9 mouse cellular contexts compared by ENCODE assay signal in genomic region chr2:104741896-104742740, GRCm38 (mm10). TPM values are rescaled to one million over a fixed set of nuclear protein-coding genes. Genes with fewer than 3 reads are reported as not detected.
DNase-seq lines count a peak whose midpoint lies in the region; ATAC-seq and TF ChIP-seq lines count a peak whose summit lies in the region.
"Had no signal": no experiment of that assay in that cellular context is flagged by ENCODE, and none has a peak within 500 bp of the region (broad histone marks: within the 10 kb centered on the region; RNA-seq: fewer than 3 reads in every experiment).

No protein-coding gene starts in this region.

- peak overlapping the region; percentile 83 for H3K9ac ChIP-seq in heart, embryonic 11.5 days (ENCODE audit: low read depth, low read length)
- H3K9ac ChIP-seq in MEL (ENCODE audit: control insufficient read depth, low read depth, low read length, poor library complexity, severe bottlenecking) = peak overlapping the region; percentile 97

- peak overlapping the region; percentile 96 for H3K4me2 ChIP-seq in heart, embryonic 11.5 days

- WGBS in heart, embryonic 11.5 days (ENCODE audit: insufficient replicate concordance) = 5% methylated on average over 46 of the region's 46 CpGs
- 14% methylated on average over 36 of the region's 46 CpGs for WGBS in macrophage (ENCODE audit: missing documents)

- peak; percentile 36; the same call in 1 of the 2 replicates for ATAC-seq in heart, embryonic 11.5 days (replicated peaks; ENCODE audit: insufficient number of reproducible peaks, low FRiP score, low TSS enrichment)
- peak; percentile 34 to 42; a peak in 2 of 4 replicates for ATAC-seq in hematopoietic stem cell, adult 5-6 weeks (replicated peaks in 1 of 2; ENCODE audit: insufficient read depth in 1 of 2, low FRiP score in 2 of 2, low TSS enrichment in 1 of 2, low read depth in 1 of 2, poor library complexity in 2 of 2, severe bottlenecking in 2 of 2)

- 0 out of 2 replicates have a peak, but pooled peaks cover 4% of the 10 kb centered on the region for H3K4me1 ChIP-seq in heart, embryonic 11.5 days (ENCODE audit: control insufficient read depth, insufficient read depth, low read length)
- H3K4me1 ChIP-seq in MEL (ENCODE audit: control insufficient read depth in 1 of 2, insufficient read depth in 2 of 2, low read length in 2 of 2) = peaks cover 0 to 8% of the 10 kb centered on the region in 2 experiments; a peak in 3 of 4 replicates

- H3K4me3 ChIP-seq in heart, embryonic 11.5 days (ENCODE audit: low read depth, low read length) = peak overlapping the region; percentile 80
- peak overlapping the region; percentile 91 to 97 for H3K4me3 ChIP-seq in MEL (ENCODE audit: control insufficient read depth in 1 of 2, insufficient read depth in 1 of 2, low read depth in 2 of 2, low read length in 2 of 2)
- H3K4me3 ChIP-seq in macrophage (ENCODE audit: inconsistent target) = peak overlapping the region; percentile 43

- TF ChIP-seq POLR2A in MEL (IDR thresholded peaks at IDR 0.05; ENCODE audit: control insufficient read depth in 1 of 2, insufficient read depth in 1 of 2, low read depth in 1 of 2, low read length in 2 of 2, poor library complexity in 1 of 2) = no peak

- H3K79me2 ChIP-seq in MEL (ENCODE audit: control insufficient read depth, insufficient read depth, low read length, poor library complexity) (peaks cover 4% of the 10 kb centered on the region; the same call in 1 of the 2 replicates), macrophage (ENCODE audit: inconsistent target) (peaks cover 30% of the 10 kb centered on the region; the same call in 1 of the 2 replicates)

- DNase-seq in heart, adult 9 months (ENCODE audit: low spot score in 2 of 2) = no peak
- DNase-seq in MEL (ENCODE audit: low read depth, low spot score) = no peak
- DNase-seq in left cerebral cortex, adult 8-10 months (ENCODE audit: low spot score in 2 of 2) = no peak
- no peak for DNase-seq in adrenal gland, adult 18-20 months (ENCODE audit: low spot score in 2 of 2)
- no peak for DNase-seq in natural killer cell, adult 2 months (ENCODE audit: low spot score in 2 of 2)

- no peak for TF ChIP-seq EP300 in MEL (IDR thresholded peaks at IDR 0.05; ENCODE audit: low read depth in 1 of 2, low read length in 2 of 2)

- 0 out of 2 replicates have a peak, but pooled peaks cover 2% of the 10 kb centered on the region for H3K27me3 ChIP-seq in heart, embryonic 11.5 days (ENCODE audit: control insufficient read depth, insufficient read depth, low read length)
- no peaks in the 10 kb centered on the region for H3K27me3 ChIP-seq in MEL (ENCODE audit: control insufficient read depth in 1 of 2, insufficient read depth in 2 of 2, low read length in 2 of 2)

- TF ChIP-seq RAD21 in MEL (IDR thresholded peaks at IDR 0.05; ENCODE audit: low read depth, low read length) = no peak

- no peaks in the 10 kb centered on the region for H3K36me3 ChIP-seq in heart, embryonic 11.5 days (ENCODE audit: control insufficient read depth, insufficient read depth, low read length)
- H3K36me3 ChIP-seq in MEL (ENCODE audit: control insufficient read depth in 1 of 2, insufficient read depth in 2 of 2, low read length in 2 of 2) (peaks cover 0 to 7% of the 10 kb centered on the region in 2 experiments; a peak in 2 of 4 replicates), macrophage (ENCODE audit: inconsistent target) (no peaks in the 10 kb centered on the region)

- no peak overlapping the region for H3K27ac ChIP-seq in heart, embryonic 11.5 days (ENCODE audit: low read depth, low read length)
- H3K27ac ChIP-seq in MEL (ENCODE audit: control insufficient read depth, low read depth, low read length) (no peak overlapping the region), macrophage (no peak overlapping the region)

- no peaks in the 10 kb centered on the region for H3K9me3 ChIP-seq in heart, embryonic 11.5 days (replicated peaks; ENCODE audit: control insufficient read depth, low read length)
- no peaks in the 10 kb centered on the region for H3K9me3 ChIP-seq in MEL (replicated peaks; ENCODE audit: insufficient read depth, low read length)

- TF ChIP-seq CTCF in MEL (IDR thresholded peaks at IDR 0.05 in 2 of 3, conservative IDR thresholded peaks at IDR 0.05 in 1 of 3; ENCODE audit: control insufficient read depth in 1 of 3, insufficient read depth in 1 of 3, low read depth in 2 of 3, low read length in 3 of 3, poor library complexity in 1 of 3, severe bottlenecking in 1 of 3) = no peak

TF ChIP-seq in MEL, 35 proteins besides CTCF, POLR2A, EP300 and RAD21:
- TF ChIP-seq E2F4 (IDR thresholded peaks at IDR 0.05; ENCODE audit: borderline replicate concordance, low read depth, low read length) = no peak
- no peak for TF ChIP-seq HCFC1 (IDR thresholded peaks at IDR 0.05; ENCODE audit: low read depth, low read length)
- TF ChIP-seq SMC3 (IDR thresholded peaks at IDR 0.05; ENCODE audit: low read depth, low read length) = no peak
- TF ChIP-seq MAZ (IDR thresholded peaks at IDR 0.05; ENCODE audit: low read depth, low read length) = peak; percentile 21; the same call in 1 of the 2 replicates

RNA-seq across cellular contexts. Expression of gene Depdc7, which starts 0.6 kb away (rescaled TPM):
- 3.0 and 3.6 TPM in 2 replicates for polyA plus RNA-seq in heart, embryonic 11.5 days (2014; fragmentation: Nextera tagmentation; extraction: Ambion mirVana)
- total RNA-seq in MEL (2012; rRNA removed) = 7.1 and 8.0 TPM in 2 replicates
- polyA plus RNA-seq in MEL (2012; ENCODE audit: insufficient read depth in 1 of 2, insufficient read length in 2 of 2, low read depth in 1 of 2, low replicate concordance in 2 of 2, missing spikeins in 1 of 2) = 1 to 10 TPM in 1 of 2 experiments, not detected in 1; 8.6 TPM
- total RNA-seq in hematopoietic stem cell, adult 5-6 weeks (2017) = 0.88 and 1.6 TPM in 2 replicates
- total RNA-seq in macrophage (2018; cell fraction: chromatin; rRNA removed) = 10 to 100 TPM in 2 of 26 experiments, 1 to 10 TPM in 22, under 1 TPM in 2; 0.78 to 14.2 (median 6.4) TPM
- 1 to 10 TPM; 1.7 to 8.2 (median 4.7) TPM for total RNA-seq in macrophage (2018; cell fraction: cytosol; rRNA removed)
- total RNA-seq in macrophage (2018; cell fraction: nucleus; rRNA removed) = 10 to 100 TPM in 1 of 26 experiments, 1 to 10 TPM in 25; 1.1 to 11.3 (median 2.9) TPM
- polyA plus RNA-seq in macrophage (2018) = 7.6 to 10.3 TPM (median 7.7 TPM) in 3 replicates
- 1 to 10 TPM in 3 of 4 experiments, under 1 TPM in 1; 0.72 to 2.2 (median 1.6) TPM for total RNA-seq in left cerebral cortex, adult 8-10 months (2022)
- total RNA-seq in adrenal gland, adult 18-20 months (2021) = 1 to 10 TPM in 1 of 2 experiments, under 1 TPM in 1; 0.66 to 1.2 TPM

RNA-seq across cellular contexts. Expression of gene Pin1rt1, which starts 25.9 kb away (rescaled TPM):
- polyA plus RNA-seq in heart, embryonic 11.5 days (2014; fragmentation: Nextera tagmentation; extraction: Ambion mirVana) = not detected in 2 replicates
- not detected in 2 replicates for total RNA-seq in MEL (2012; rRNA removed)
- polyA plus RNA-seq in MEL (2012; ENCODE audit: insufficient read depth in 1 of 2, insufficient read length in 2 of 2, low read depth in 1 of 2, low replicate concordance in 2 of 2, missing spikeins in 1 of 2) = under 1 TPM in 1 of 2 experiments, not detected in 1; 0.07 TPM
- total RNA-seq in hematopoietic stem cell, adult 5-6 weeks (2017) = not detected in 2 replicates
- not detected for total RNA-seq in macrophage (2018; cell fraction: chromatin; rRNA removed)
- not detected for total RNA-seq in macrophage (2018; cell fraction: cytosol; rRNA removed)
- total RNA-seq in macrophage (2018; cell fraction: nucleus; rRNA removed) = not detected
- polyA plus RNA-seq in macrophage (2018) = not detected in 3 replicates
- not detected for total RNA-seq in left cerebral cortex, adult 8-10 months (2022)
- total RNA-seq in adrenal gland, adult 18-20 months (2021) = not detected
- total RNA-seq: neutrophil, adult 5-6 weeks had no signal

RNA-seq across cellular contexts. Expression of gene Tcp11l1, which starts 30.1 kb away (rescaled TPM):
- polyA plus RNA-seq in heart, embryonic 11.5 days (2014; fragmentation: Nextera tagmentation; extraction: Ambion mirVana) = 32.5 and 36.0 TPM in 2 replicates
- 26.7 and 28.6 TPM in 2 replicates for total RNA-seq in MEL (2012; rRNA removed)
- polyA plus RNA-seq in MEL (2012; ENCODE audit: insufficient read depth in 1 of 2, insufficient read length in 2 of 2, low read depth in 1 of 2, low replicate concordance in 2 of 2, missing spikeins in 1 of 2) = 10 to 100 TPM in 1 of 2 experiments, not detected in 1; 22.1 TPM
- total RNA-seq in hematopoietic stem cell, adult 5-6 weeks (2017) = 12.6 and 15.9 TPM in 2 replicates
- total RNA-seq in macrophage (2018; cell fraction: chromatin; rRNA removed) = 10 to 100 TPM; 10.4 to 68.9 (median 41.4) TPM
- total RNA-seq in macrophage (2018; cell fraction: cytosol; rRNA removed) = 10 to 100 TPM; 23.1 to 39.7 (median 31.7) TPM
- 10 to 100 TPM; 11.1 to 78.2 (median 37.6) TPM for total RNA-seq in macrophage (2018; cell fraction: nucleus; rRNA removed)
- polyA plus RNA-seq in macrophage (2018) = 22.5 to 32.0 TPM (median 24.4 TPM) in 3 replicates
- 10 to 100 TPM; 34.4 to 45.6 (median 39.4) TPM for total RNA-seq in left cerebral cortex, adult 8-10 months (2022)
- total RNA-seq in adrenal gland, adult 18-20 months (2021) = 10 to 100 TPM; 10.4 to 11.2 TPM

Comparison
In these comparisons a context has a peak if more than half of its experiments do, and no peak if none do; other contexts are left out.
1. H3K4me3 ChIP-seq: peak in every context shown above with its lines; median percentile 94 in MEL; 80 in heart, embryonic 11.5 days; 43 in macrophage.